Mouse (Mus musculus): ENCODE measurements around the gene Eci1. TPM values are rescaled to one million over a fixed set of nuclear protein-coding genes. Genes with fewer than 3 reads are reported as not detected.

Gene Eci1
- total RNA-seq, 2 experiments from 2014 or later, result 27.3 to 34.2 TPM

GRCm38 (mm10) chr17:24470701-24471527 lies 44.5 kb downstream of the Eci1 start:
- DNase-seq (ENCODE audit: low spot score in 2 of 2), result no peak

- DNase-seq (ENCODE audit: low spot score in 2 of 2), result no peak
Measured at GRCm38 (mm10) chr17:24472512-24472911, 46.1 kb downstream of the Eci1 start.

- DNase-seq (ENCODE audit: low spot score in 2 of 2), result no peak
Measured at GRCm38 (mm10) chr17:24473612-24474275, 47.3 kb downstream of the Eci1 start, which contains the start of gene Bricd5. Gene Bricd5 (plus strand): TSS chr17:24473884.

- DNase-seq (ENCODE audit: low spot score in 2 of 2), result peak in 1 of 2 experiments; percentile 61
Measured at GRCm38 (mm10) chr17:24474557-24474956, 48.1 kb downstream of the Eci1 start.

GRCm38 (mm10) chr17:24475586-24475985 lies 49.1 kb downstream of the Eci1 start:
- DNase-seq (ENCODE audit: low spot score in 2 of 2), result no peak

DNA sequence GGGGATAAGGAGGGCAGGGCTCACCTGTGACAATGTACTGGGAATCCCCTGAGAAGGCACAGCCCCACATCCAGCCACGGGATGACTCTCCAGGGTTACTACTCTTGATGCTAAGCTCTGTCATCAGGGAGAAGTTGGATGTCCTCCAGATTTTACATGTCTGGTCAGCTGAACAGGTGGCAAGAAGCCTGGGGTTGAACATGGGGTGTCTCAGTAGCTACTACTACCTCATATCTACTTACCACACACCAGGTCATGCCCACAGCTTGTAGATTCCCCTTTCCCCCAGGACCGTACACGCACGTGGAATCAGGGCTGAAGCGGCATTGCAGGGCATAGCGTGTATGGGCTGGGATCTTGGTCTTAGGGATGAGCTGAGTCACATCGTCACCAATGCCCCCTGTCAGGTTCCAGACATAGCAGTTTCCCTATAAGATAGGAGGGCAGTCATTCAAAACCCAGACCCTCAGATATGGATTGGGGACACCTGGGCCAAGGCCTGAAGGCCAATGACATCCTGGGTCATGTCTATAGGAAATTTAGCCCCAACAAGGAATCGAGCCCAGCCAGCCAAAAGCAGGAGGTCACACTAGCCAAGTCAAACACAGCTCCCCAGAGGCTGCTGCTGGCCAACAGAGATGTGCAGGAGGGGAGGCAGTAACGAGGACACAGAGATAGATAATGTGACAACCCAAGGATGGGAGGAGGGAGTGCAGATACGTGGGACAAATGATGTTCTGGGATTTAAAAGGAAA lies 49.8 kb downstream of the Eci1 start:
- no peak for DNase-seq (ENCODE audit: low spot score in 2 of 2)

GRCm38 (mm10) chr17:24477053-24477984 lies 50.9 kb downstream of the Eci1 start:
- DNase-seq (ENCODE audit: low spot score in 2 of 2), result no peak

GRCm38 (mm10) chr17:24477985-24478600 lies 51.7 kb downstream of the Eci1 start:
- DNase-seq (ENCODE audit: low spot score in 2 of 2), result peak in 1 of 2 experiments; percentile 21

DNA sequence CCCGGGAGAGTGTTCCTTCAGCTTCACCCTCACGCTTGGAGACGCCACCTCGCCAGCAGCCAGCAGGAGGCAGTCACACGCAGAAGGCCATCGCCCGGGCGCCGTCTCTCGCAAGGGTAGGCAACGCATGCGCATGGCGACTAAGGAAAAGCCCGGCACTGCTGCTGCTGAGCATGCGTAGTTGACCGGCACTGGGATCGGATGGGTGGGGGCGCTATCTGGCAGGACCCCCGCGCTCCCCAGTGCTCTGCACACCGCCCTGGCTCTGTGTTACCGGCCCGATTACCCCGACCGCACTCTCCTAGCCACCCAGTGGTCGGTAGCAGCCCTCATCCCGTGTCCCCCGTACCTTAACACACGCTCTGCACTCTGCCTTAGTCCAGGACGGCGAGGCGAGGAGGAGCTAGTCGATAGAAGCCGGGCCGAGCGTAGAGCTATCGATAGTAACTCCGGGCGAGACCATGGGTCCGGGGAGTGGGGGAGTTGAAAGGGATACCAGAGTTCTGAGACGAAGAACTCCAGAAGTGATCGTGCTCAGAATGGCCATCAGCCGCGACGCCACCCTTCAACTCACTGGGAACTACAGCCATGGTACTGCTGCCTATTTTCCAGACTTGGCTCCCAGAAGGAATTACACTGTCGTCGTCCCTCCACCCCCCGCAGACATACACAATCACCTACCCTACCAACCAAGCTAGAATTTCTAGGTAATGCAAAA lies 52.4 kb downstream of the Eci1 start, which contains the start of gene Mlst8:
Mlst8 (minus strand) TSS at position 416 of the 718 bp plus-strand sequence.
- peak; percentile 97 to 99 for DNase-seq (ENCODE audit: low spot score in 2 of 2)

GRCm38 (mm10) chr17:24479431-24479830 lies 53.0 kb downstream of the Eci1 start:
- DNase-seq (ENCODE audit: low spot score in 2 of 2), result no peak

- DNase-seq (ENCODE audit: low spot score in 2 of 2), result peak in 1 of 2 experiments; percentile 18
Measured at GRCm38 (mm10) chr17:24480201-24480826, 53.9 kb downstream of the Eci1 start.

- no peak for DNase-seq (ENCODE audit: low spot score in 2 of 2)
Measured at GRCm38 (mm10) chr17:24481027-24481815, 54.8 kb downstream of the Eci1 start.

- no peak for DNase-seq (ENCODE audit: low spot score in 2 of 2)
Measured at GRCm38 (mm10) chr17:24483495-24483894, 57.1 kb downstream of the Eci1 start.

DNA sequence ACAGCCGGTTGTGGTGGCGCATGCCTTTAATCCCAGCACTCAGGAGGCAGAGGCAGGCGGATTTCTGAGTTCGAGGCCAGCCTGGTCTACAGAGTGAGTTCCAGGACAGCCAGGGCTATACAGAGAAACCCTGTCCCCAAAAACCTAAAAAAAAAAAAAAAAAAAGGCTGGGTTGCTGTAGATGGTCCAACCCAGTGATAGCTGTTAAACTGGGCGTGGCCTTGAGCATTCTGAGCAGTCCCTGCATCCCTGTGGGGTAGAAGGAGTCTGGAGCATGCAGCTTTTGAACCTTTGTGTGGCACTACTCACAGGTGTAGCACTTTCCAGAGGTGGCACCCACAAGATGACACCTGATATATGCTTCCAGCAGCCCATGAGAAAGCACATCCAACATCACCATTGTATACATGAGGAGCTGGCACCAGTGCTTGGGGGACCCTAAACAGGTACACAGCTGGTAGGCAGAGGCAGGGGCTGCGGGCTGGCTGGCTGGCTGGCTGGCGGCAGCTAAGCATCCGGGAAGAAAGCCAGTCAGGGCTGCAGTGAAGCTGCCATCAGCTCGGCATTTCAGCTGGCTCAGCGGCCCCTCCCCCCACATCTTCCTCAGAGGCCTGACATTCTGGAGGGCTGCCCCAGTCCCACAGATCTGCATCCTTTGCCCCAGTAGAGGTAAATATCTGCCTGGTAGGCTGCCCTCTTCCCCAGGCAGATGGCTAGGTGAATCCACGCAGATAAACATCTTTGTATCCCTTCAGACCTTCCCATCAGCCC lies 58.8 kb downstream of the Eci1 start:
- DNase-seq (ENCODE audit: low spot score in 2 of 2), result peak in 1 of 2 experiments; percentile 66

- DNase-seq (ENCODE audit: low spot score in 2 of 2), result peak in 1 of 2 experiments; percentile 46
Measured at GRCm38 (mm10) chr17:24488186-24488661, 61.8 kb downstream of the Eci1 start, which contains the start of gene Caskin1. Gene Caskin1 (plus strand): TSS chr17:24488601.

DNA sequence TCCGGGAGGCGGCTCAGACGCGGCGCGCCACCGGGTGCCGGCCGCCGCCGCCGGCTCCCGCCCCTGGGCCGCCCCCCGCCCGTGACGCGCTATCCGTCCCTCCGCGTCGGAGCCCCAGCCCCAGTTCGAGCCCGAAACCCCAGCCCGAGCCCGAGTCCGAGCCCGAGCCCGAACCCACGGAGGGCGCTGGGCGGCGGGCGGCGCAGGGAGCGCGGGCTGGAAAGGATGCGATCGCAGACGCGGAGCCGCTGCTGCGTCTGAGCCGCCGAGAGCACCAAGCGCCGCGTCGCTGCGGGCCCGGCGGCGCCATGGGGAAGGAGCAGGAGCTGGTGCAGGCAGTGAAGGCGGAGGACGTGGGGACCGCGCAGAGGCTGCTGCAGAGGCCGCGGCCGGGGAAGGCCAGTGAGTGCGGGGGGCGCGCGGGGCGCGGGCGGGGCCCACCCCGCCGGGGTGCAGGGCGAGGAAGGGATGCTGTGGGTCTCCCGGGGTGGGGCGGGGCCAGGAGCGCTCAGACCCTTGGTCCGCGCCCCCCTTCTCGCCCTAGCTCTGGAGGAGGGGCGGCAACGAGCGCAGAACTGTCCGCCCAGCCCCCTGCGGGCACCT lies 62.3 kb downstream of the Eci1 start:
- peak in 1 of 2 experiments; percentile 41 for DNase-seq (ENCODE audit: low spot score in 2 of 2)
